Mouse (Mus musculus): ENCODE data around the gene Synpr. TPM values are rescaled to one million over a fixed set of nuclear protein-coding genes. Genes with fewer than 3 reads are reported as not detected.

Gene Synpr
- polyA plus RNA-seq, 1 experiment from 2014 or later = 31.9 TPM

- WGBS = 75% methylated on average over 4 of the region's 4 CpGs
- H3K4me3 ChIP-seq (replicated peaks; ENCODE audit: low read length) = no peak overlapping the region
- no peak for ATAC-seq
- H3K9ac ChIP-seq (replicated peaks; ENCODE audit: low read depth, low read length) = no peak overlapping the region
- H3K36me3 ChIP-seq (ENCODE audit: control insufficient read depth, insufficient read depth) = no peaks in the 10 kb centered on the region
- no peaks in the 10 kb centered on the region for H3K27me3 ChIP-seq (replicated peaks; ENCODE audit: control insufficient read depth, insufficient read depth, low read length)
- no peaks in the 10 kb centered on the region for H3K9me3 ChIP-seq (ENCODE audit: control insufficient read depth, low read length)
- H3K4me2 ChIP-seq (ENCODE audit: low read length) = no peak overlapping the region
- no peak overlapping the region for H3K27ac ChIP-seq (ENCODE audit: low read length)
- H3K4me1 ChIP-seq (replicated peaks; ENCODE audit: control insufficient read depth, insufficient read depth, low read length) = no peaks in the 10 kb centered on the region
These were observed 56.1 kb downstream of the Synpr start for GRCm38 (mm10) chr14:13340688-13341087.

GRCm38 (mm10) chr14:13344240-13344639 is 59.7 kb downstream of the Synpr start:
- H3K27ac ChIP-seq (ENCODE audit: low read length) = no peak overlapping the region
- H3K9ac ChIP-seq (replicated peaks; ENCODE audit: low read depth, low read length) = no peak overlapping the region
- H3K36me3 ChIP-seq (ENCODE audit: control insufficient read depth, insufficient read depth) = no peaks in the 10 kb centered on the region
- 0 out of 2 replicates have a peak, but pooled peaks cover 2% of the 10 kb centered on the region for H3K9me3 ChIP-seq (ENCODE audit: control insufficient read depth, low read length)
- no peaks in the 10 kb centered on the region for H3K4me1 ChIP-seq (replicated peaks; ENCODE audit: control insufficient read depth, insufficient read depth, low read length)
- H3K4me2 ChIP-seq (ENCODE audit: low read length) = no peak overlapping the region
- ATAC-seq = no peak
- H3K4me3 ChIP-seq (replicated peaks; ENCODE audit: low read length) = no peak overlapping the region
- no peaks in the 10 kb centered on the region for H3K27me3 ChIP-seq (replicated peaks; ENCODE audit: control insufficient read depth, insufficient read depth, low read length)
- 69% methylated on average over 2 of the region's 2 CpGs for WGBS

- H3K27ac ChIP-seq (ENCODE audit: low read length) = no peak overlapping the region
- 60% methylated on average over 4 of the region's 4 CpGs for WGBS
- no peak overlapping the region for H3K4me2 ChIP-seq (ENCODE audit: low read length)
These were observed 64.7 kb downstream of the Synpr start for GRCm38 (mm10) chr14:13349170-13349865.

GRCm38 (mm10) chr14:13354154-13354553 is 69.6 kb downstream of the Synpr start:
- Histone ChIP-seq H3K9ac (replicated peaks; ENCODE audit: low read depth, low read length) (no peak overlapping the region), H3K27ac (ENCODE audit: low read length) (no peak overlapping the region), H3K9me3 (ENCODE audit: control insufficient read depth, low read length) (no peaks in the 10 kb centered on the region), H3K4me2 (ENCODE audit: low read length) (no peak overlapping the region), H3K4me1 (replicated peaks; ENCODE audit: control insufficient read depth, insufficient read depth, low read length) (peaks cover 6% of the 10 kb centered on the region), H3K36me3 (ENCODE audit: control insufficient read depth, insufficient read depth) (no peaks in the 10 kb centered on the region), H3K4me3 (replicated peaks; ENCODE audit: low read length) (no peak overlapping the region), H3K27me3 (replicated peaks; ENCODE audit: control insufficient read depth, insufficient read depth, low read length) (no peaks in the 10 kb centered on the region)
- peak; percentile 16; the same call in 1 of the 2 replicates for ATAC-seq
- WGBS = 23% methylated on average over 5 of the region's 5 CpGs

More at GRCm38 (mm10) chr14:13349170-13349865, 64.7 kb downstream of the Synpr start:
- H3K9ac ChIP-seq (replicated peaks; ENCODE audit: low read depth, low read length) = no peak overlapping the region
- no peaks in the 10 kb centered on the region for H3K27me3 ChIP-seq (replicated peaks; ENCODE audit: control insufficient read depth, insufficient read depth, low read length)
- H3K9me3 ChIP-seq (ENCODE audit: control insufficient read depth, low read length) = 0 out of 2 replicates have a peak, but pooled peaks cover 2% of the 10 kb centered on the region
- H3K4me1 ChIP-seq (replicated peaks; ENCODE audit: control insufficient read depth, insufficient read depth, low read length) = peaks cover 3% of the 10 kb centered on the region; the same call in 1 of the 2 replicates
- peak; percentile 81 for ATAC-seq
- no peaks in the 10 kb centered on the region for H3K36me3 ChIP-seq (ENCODE audit: control insufficient read depth, insufficient read depth)
- H3K4me3 ChIP-seq (replicated peaks; ENCODE audit: low read length) = no peak overlapping the region

- Histone ChIP-seq H3K9ac (replicated peaks; ENCODE audit: low read depth, low read length) (no peak overlapping the region), H3K4me2 (ENCODE audit: low read length) (no peak overlapping the region), H3K9me3 (ENCODE audit: control insufficient read depth, low read length) (no peaks in the 10 kb centered on the region), H3K4me1 (replicated peaks; ENCODE audit: control insufficient read depth, insufficient read depth, low read length) (peaks cover 3% of the 10 kb centered on the region; the same call in 1 of the 2 replicates), H3K27me3 (replicated peaks; ENCODE audit: control insufficient read depth, insufficient read depth, low read length) (no peaks in the 10 kb centered on the region), H3K4me3 (replicated peaks; ENCODE audit: low read length) (no peak overlapping the region), H3K36me3 (ENCODE audit: control insufficient read depth, insufficient read depth) (no peaks in the 10 kb centered on the region), H3K27ac (ENCODE audit: low read length) (no peak overlapping the region)
- peak; percentile 74 for ATAC-seq
- 9% methylated on average over 7 of the region's 7 CpGs for WGBS
These were observed 71.2 kb downstream of the Synpr start for GRCm38 (mm10) chr14:13355569-13356362.

GRCm38 (mm10) chr14:13357101-13357667 is 72.6 kb downstream of the Synpr start:
- WGBS = 41% methylated on average over 5 of the region's 5 CpGs
- no peaks in the 10 kb centered on the region for H3K9me3 ChIP-seq (ENCODE audit: control insufficient read depth, low read length)
- no peak overlapping the region for H3K27ac ChIP-seq (ENCODE audit: low read length)
- peaks cover 3% of the 10 kb centered on the region; the same call in 1 of the 2 replicates for H3K4me1 ChIP-seq (replicated peaks; ENCODE audit: control insufficient read depth, insufficient read depth, low read length)
- H3K27me3 ChIP-seq (replicated peaks; ENCODE audit: control insufficient read depth, insufficient read depth, low read length) = no peaks in the 10 kb centered on the region
- ATAC-seq = no peak
- no peak overlapping the region for H3K9ac ChIP-seq (replicated peaks; ENCODE audit: low read depth, low read length)
- H3K4me3 ChIP-seq (replicated peaks; ENCODE audit: low read length) = no peak overlapping the region
- no peaks in the 10 kb centered on the region for H3K36me3 ChIP-seq (ENCODE audit: control insufficient read depth, insufficient read depth)
- no peak overlapping the region for H3K4me2 ChIP-seq (ENCODE audit: low read length)

- Histone ChIP-seq H3K36me3 (ENCODE audit: control insufficient read depth, insufficient read depth) (no peaks in the 10 kb centered on the region), H3K9me3 (ENCODE audit: control insufficient read depth, low read length) (no peaks in the 10 kb centered on the region), H3K4me3 (replicated peaks; ENCODE audit: low read length) (no peak overlapping the region), H3K4me2 (ENCODE audit: low read length) (no peak overlapping the region), H3K27ac (ENCODE audit: low read length) (no peak overlapping the region), H3K27me3 (replicated peaks; ENCODE audit: control insufficient read depth, insufficient read depth, low read length) (no peaks in the 10 kb centered on the region), H3K4me1 (replicated peaks; ENCODE audit: control insufficient read depth, insufficient read depth, low read length) (peaks cover 3% of the 10 kb centered on the region; the same call in 1 of the 2 replicates), H3K9ac (replicated peaks; ENCODE audit: low read depth, low read length) (no peak overlapping the region)
- WGBS = 72% methylated on average over 2 of the region's 2 CpGs
- ATAC-seq = no peak
These were observed 73.5 kb downstream of the Synpr start for GRCm38 (mm10) chr14:13358037-13358436.

GRCm38 (mm10) chr14:13361184-13361583 is 76.6 kb downstream of the Synpr start:
- Histone ChIP-seq H3K9me3 (ENCODE audit: control insufficient read depth, low read length) (no peaks in the 10 kb centered on the region), H3K4me3 (replicated peaks; ENCODE audit: low read length) (no peak overlapping the region), H3K36me3 (ENCODE audit: control insufficient read depth, insufficient read depth) (no peaks in the 10 kb centered on the region), H3K27me3 (replicated peaks; ENCODE audit: control insufficient read depth, insufficient read depth, low read length) (no peaks in the 10 kb centered on the region), H3K4me2 (ENCODE audit: low read length) (no peak overlapping the region), H3K27ac (ENCODE audit: low read length) (no peak overlapping the region), H3K9ac (replicated peaks; ENCODE audit: low read depth, low read length) (no peak overlapping the region), H3K4me1 (replicated peaks; ENCODE audit: control insufficient read depth, insufficient read depth, low read length) (peaks cover 3% of the 10 kb centered on the region; the same call in 1 of the 2 replicates)
- ATAC-seq = no peak

- Histone ChIP-seq H3K9me3 (ENCODE audit: control insufficient read depth, low read length) (no peaks in the 10 kb centered on the region), H3K4me2 (ENCODE audit: low read length) (no peak overlapping the region), H3K9ac (replicated peaks; ENCODE audit: low read depth, low read length) (no peak overlapping the region), H3K36me3 (ENCODE audit: control insufficient read depth, insufficient read depth) (no peaks in the 10 kb centered on the region), H3K4me3 (replicated peaks; ENCODE audit: low read length) (no peak overlapping the region), H3K27ac (ENCODE audit: low read length) (no peak overlapping the region), H3K27me3 (replicated peaks; ENCODE audit: control insufficient read depth, insufficient read depth, low read length) (no peaks in the 10 kb centered on the region), H3K4me1 (replicated peaks; ENCODE audit: control insufficient read depth, insufficient read depth, low read length) (peaks cover 3% of the 10 kb centered on the region; the same call in 1 of the 2 replicates)
- no peak for ATAC-seq
- 97% methylated on average over 3 of the region's 3 CpGs for WGBS
These were observed 77.1 kb downstream of the Synpr start for GRCm38 (mm10) chr14:13361642-13362041.
